Mouse (Mus musculus) ES-E14 (cell line): Measurements from ENCODE around the gene Slc45a1. TPM values are rescaled to one million over a fixed set of nuclear protein-coding genes. Genes with fewer than 3 reads are reported as not detected.
A peak's percentile ranks its signal among the peaks of the same experiment; 100 is the strongest.

Experiments used
- DNase-seq: peaks from one replicate; pipeline ENCODE4 v3.0.0-alpha.2; 2013; ENCODE audit warnings: low read depth, low spot score
- H3K27ac ChIP-seq: 2 replicates; pipeline ENCODE4 v1.5.1; 2012; ENCODE audit warnings: low read depth, mild to moderate bottlenecking, low read length, moderate library complexity, mixed read lengths; ENCODE audit not compliant: poor library complexity, insufficient read depth, severe bottlenecking
- H3K36me3 ChIP-seq: 2 replicates; pipeline ENCODE4 v1.6.1; 2012; ENCODE audit warnings: mild to moderate bottlenecking, low read length, moderate library complexity, mixed read lengths; ENCODE audit not compliant: control insufficient read depth, poor library complexity, insufficient read depth, severe bottlenecking
- H3K4me1 ChIP-seq, 2 experiments: fragments of 150-350 bp in 1 of 2; sonication (generic) in 1 of 2; 2 replicates each; pipeline ENCODE4 v1.6.1; 2012; ENCODE audit warnings: low read length in 2 of 2, mild to moderate bottlenecking in 1 of 2, mixed read lengths in 1 of 2; ENCODE audit not compliant: control insufficient read depth in 2 of 2, insufficient read depth in 2 of 2, poor library complexity in 1 of 2
- H3K4me3 ChIP-seq, 2 experiments: fragments of 150-350 bp in 1 of 2; sonication (generic) in 1 of 2; 2 replicates each; pipeline ENCODE4 v1.5.1; 2012; ENCODE audit warnings: low read length in 2 of 2, low read depth in 1 of 2, mild to moderate bottlenecking in 1 of 2, mixed read lengths in 1 of 2; ENCODE audit not compliant: insufficient read depth in 1 of 2, poor library complexity in 1 of 2, severe bottlenecking in 1 of 2
- H3K9ac ChIP-seq: 2 replicates; pipeline ENCODE4 v1.6.1; 2012; ENCODE audit warnings: low read depth, mild to moderate bottlenecking, low read length, mixed read lengths; ENCODE audit not compliant: poor library complexity, insufficient read depth, severe bottlenecking
- H3K9me3 ChIP-seq: fragments of 150-350 bp; sonication (generic); 2 replicates; pipeline ENCODE4 v1.6.1; 2012; ENCODE audit warnings: low read depth, mild to moderate bottlenecking, low read length; ENCODE audit not compliant: control insufficient read depth, insufficient read depth
- CHD2 ChIP-seq: IDR thresholded peaks from 2 replicates; pipeline ENCODE4 v1.6.1; 2014; ENCODE audit warnings: mild to moderate bottlenecking, low read depth, low read length, inconsistent platforms
- HCFC1 ChIP-seq: IDR thresholded peaks from 2 replicates; pipeline ENCODE4 v1.6.1; 2012; ENCODE audit warnings: low read length, inconsistent platforms, borderline replicate concordance; ENCODE audit not compliant: insufficient read depth
- MAFK ChIP-seq: IDR thresholded peaks from 2 replicates; pipeline ENCODE4 v1.6.1; 2014; ENCODE audit warnings: mild to moderate bottlenecking, low read depth, low read length, inconsistent platforms; ENCODE audit not compliant: insufficient read depth
- ZC3H11A ChIP-seq: IDR thresholded peaks from 2 replicates; pipeline ENCODE4 v1.6.1; 2012; ENCODE audit warnings: low read depth, mild to moderate bottlenecking, inconsistent platforms, low read length, borderline replicate concordance
- ZNF384 ChIP-seq: IDR thresholded peaks from 2 replicates; pipeline ENCODE4 v1.6.1; 2012; ENCODE audit warnings: low read depth, low read length, inconsistent platforms
- in situ Hi-C, 2 experiments: fragments of 600-800 bp; cut with MboI; formaldehyde crosslinking; loops; one replicate each; pipeline ENCODE4 v1.15.1; 2025; ENCODE audit warnings: low sequenced_read_pairs in 2 of 2, inconsistent platforms in 1 of 2; ENCODE audit not compliant: unreplicated experiment in 2 of 2
- total RNA-seq: library from RNA; depleted of rRNA; stranded (reverse); fragments of 300-350 nt; gene quantifications from 2 replicates; pipeline ENCODE4 v1.2.3, GENCODE M21; 2012

The Slc45a1 gene
- total RNA-seq, 1 experiment = 0.98 TPM

- Histone ChIP-seq H3K4me1 (peaks cover 3 to 10% of the 10 kb centered on the region in 2 experiments; a peak in 3 of 4 replicates), H3K4me3 (no peak overlapping the region), H3K36me3 (no peaks in the 10 kb centered on the region), H3K9ac (no peak overlapping the region), H3K9me3 (no peaks in the 10 kb centered on the region), H3K27ac (no peak overlapping the region)
- no peak for DNase-seq
- TF ChIP-seq ZC3H11A (no peak), CHD2 (no peak), MAFK (no peak), HCFC1 (no peak), ZNF384 (no peak)
- in situ Hi-C loops = no loop called here
These were observed 64.2 kb downstream of the Slc45a1 start for GRCm38 (mm10) chr4:150587597-150588299.

- Histone ChIP-seq H3K9me3 (no peaks in the 10 kb centered on the region), H3K36me3 (no peaks in the 10 kb centered on the region), H3K27ac (no peak overlapping the region), H3K9ac (no peak overlapping the region), H3K4me3 (no peak overlapping the region), H3K4me1 (peaks cover 3 to 7% of the 10 kb centered on the region in 2 experiments; a peak in 3 of 4 replicates)
- no peak for DNase-seq
- TF ChIP-seq CHD2 = no peak
- in situ Hi-C loops = no loop called here
These were observed 65.7 kb downstream of the Slc45a1 start for GRCm38 (mm10) chr4:150586275-150586674.

GRCm38 (mm10) chr4:150585800-150586199 lies 66.2 kb downstream of the Slc45a1 start:
- H3K4me1 ChIP-seq = peaks cover 0 to 3% of the 10 kb centered on the region in 2 experiments; a peak in 1 of 4 replicates
- H3K9me3 ChIP-seq = no peaks in the 10 kb centered on the region
- no peak for DNase-seq
- H3K9ac ChIP-seq = no peak overlapping the region
- H3K27ac ChIP-seq = no peak overlapping the region
- no peak for TF ChIP-seq ZNF384
- TF ChIP-seq MAFK = no peak
- no peak for TF ChIP-seq HCFC1
- no peak for TF ChIP-seq CHD2
- TF ChIP-seq ZC3H11A = no peak
- H3K36me3 ChIP-seq = no peaks in the 10 kb centered on the region
- in situ Hi-C loops = no loop called here
- no peak overlapping the region for H3K4me3 ChIP-seq

GRCm38 (mm10) chr4:150583777-150584135 lies 68.2 kb downstream of the Slc45a1 start:
- no peaks in the 10 kb centered on the region for H3K9me3 ChIP-seq
- H3K4me3 ChIP-seq = peak overlapping the region; percentile 13 to 17; a peak in 2 of 4 replicates
- no peaks in the 10 kb centered on the region for H3K36me3 ChIP-seq
- DNase-seq = no peak
- in situ Hi-C loops = no loop called here
- no peak overlapping the region for H3K27ac ChIP-seq
- peaks cover 0 to 3% of the 10 kb centered on the region in 2 experiments; a peak in 1 of 4 replicates for H3K4me1 ChIP-seq
- H3K9ac ChIP-seq = no peak overlapping the region
- TF ChIP-seq ZC3H11A = no peak
